Mouse (Mus musculus): ENCODE results near the gene Dph2. TPM values are rescaled to one million over a fixed set of nuclear protein-coding genes. Genes with fewer than 3 reads are reported as not detected.

Dph2 gene
- total and polyA plus RNA-seq, 2 experiments from 2014 or later = 7.2 to 10.2 TPM

GRCm38 (mm10) chr4:117866083-117866482 lies 25.7 kb downstream of the Dph2 start:
- H3K27ac ChIP-seq (ENCODE audit: low read depth) = no peak overlapping the region

GRCm38 (mm10) chr4:117862823-117863222 lies 29.0 kb downstream of the Dph2 start:
- H3K36me3 ChIP-seq (replicated peaks; ENCODE audit: control insufficient read depth, insufficient read depth, low read length) = no peaks in the 10 kb centered on the region
- H3K4me3 ChIP-seq (ENCODE audit: low read depth, low read length) = no peak overlapping the region
- no peak overlapping the region for H3K4me2 ChIP-seq (ENCODE audit: low read depth, low read length)
- TF ChIP-seq EP300 (IDR thresholded peaks at IDR 0.05; ENCODE audit: low read depth) (no peak), CTCF (IDR thresholded peaks at IDR 0.05; ENCODE audit: low read depth) (no peak)
- ATAC-seq (ENCODE audit: insufficient read depth, low read depth) (no peak), DNase-seq (ENCODE audit: low spot score) (no peak)
- no peaks in the 10 kb centered on the region for H3K4me1 ChIP-seq (ENCODE audit: control insufficient read depth, insufficient read depth)
- H3K9me3 ChIP-seq (replicated peaks; ENCODE audit: control insufficient read depth, low read length) = no peaks in the 10 kb centered on the region
- 49% methylated on average over 4 of the region's 4 CpGs for WGBS
- H3K9ac ChIP-seq (replicated peaks; ENCODE audit: low read depth, low read length) = no peak overlapping the region
- H3K27ac ChIP-seq (ENCODE audit: low read depth) = no peak overlapping the region
- H3K27me3 ChIP-seq (ENCODE audit: control insufficient read depth, insufficient read depth, low read length) = no peaks in the 10 kb centered on the region

More at GRCm38 (mm10) chr4:117866083-117866482, 25.7 kb downstream of the Dph2 start:
- Histone ChIP-seq H3K36me3 (replicated peaks; ENCODE audit: control insufficient read depth, insufficient read depth, low read length) (no peaks in the 10 kb centered on the region), H3K9ac (replicated peaks; ENCODE audit: low read depth, low read length) (no peak overlapping the region), H3K4me2 (ENCODE audit: low read depth, low read length) (no peak overlapping the region), H3K4me1 (ENCODE audit: control insufficient read depth, insufficient read depth) (no peaks in the 10 kb centered on the region), H3K4me3 (ENCODE audit: low read depth, low read length) (no peak overlapping the region), H3K27me3 (ENCODE audit: control insufficient read depth, insufficient read depth, low read length) (peaks cover 8% of the 10 kb centered on the region; the same call in 1 of the 2 replicates), H3K9me3 (replicated peaks; ENCODE audit: control insufficient read depth, low read length) (no peaks in the 10 kb centered on the region)
- WGBS = 25% methylated on average over 9 of the region's 9 CpGs
- peak; percentile 76 for DNase-seq (ENCODE audit: low spot score)
- peak; percentile 84 for ATAC-seq (ENCODE audit: insufficient read depth, low read depth)
- TF ChIP-seq EP300 (IDR thresholded peaks at IDR 0.05; ENCODE audit: low read depth) (no peak), CTCF (IDR thresholded peaks at IDR 0.05; ENCODE audit: low read depth) (no peak)

GRCm38 (mm10) chr4:117860570-117860969 lies 31.3 kb downstream of the Dph2 start:
- WGBS = 68% methylated on average over 9 of the region's 9 CpGs
- Histone ChIP-seq H3K4me3 (ENCODE audit: low read depth, low read length) (no peak overlapping the region), H3K27ac (ENCODE audit: low read depth) (no peak overlapping the region), H3K4me1 (ENCODE audit: control insufficient read depth, insufficient read depth) (no peaks in the 10 kb centered on the region), H3K9me3 (replicated peaks; ENCODE audit: control insufficient read depth, low read length) (no peaks in the 10 kb centered on the region), H3K9ac (replicated peaks; ENCODE audit: low read depth, low read length) (no peak overlapping the region), H3K36me3 (replicated peaks; ENCODE audit: control insufficient read depth, insufficient read depth, low read length) (no peaks in the 10 kb centered on the region), H3K27me3 (ENCODE audit: control insufficient read depth, insufficient read depth, low read length) (no peaks in the 10 kb centered on the region), H3K4me2 (ENCODE audit: low read depth, low read length) (no peak overlapping the region)
- DNase-seq (ENCODE audit: low spot score) (no peak), ATAC-seq (ENCODE audit: insufficient read depth, low read depth) (no peak)
- TF ChIP-seq CTCF (IDR thresholded peaks at IDR 0.05; ENCODE audit: low read depth) = no peak
- no peak for TF ChIP-seq EP300 (IDR thresholded peaks at IDR 0.05; ENCODE audit: low read depth)

GRCm38 (mm10) chr4:117858794-117859193 lies 33.0 kb downstream of the Dph2 start:
- no peak overlapping the region for H3K4me2 ChIP-seq (ENCODE audit: low read depth, low read length)
- peak; percentile 65 for TF ChIP-seq CTCF (IDR thresholded peaks at IDR 0.05; ENCODE audit: low read depth)
- no peak for TF ChIP-seq EP300 (IDR thresholded peaks at IDR 0.05; ENCODE audit: low read depth)
- no peaks in the 10 kb centered on the region for H3K4me1 ChIP-seq (ENCODE audit: control insufficient read depth, insufficient read depth)
- no peaks in the 10 kb centered on the region for H3K27me3 ChIP-seq (ENCODE audit: control insufficient read depth, insufficient read depth, low read length)
- H3K4me3 ChIP-seq (ENCODE audit: low read depth, low read length) = no peak overlapping the region
- no peaks in the 10 kb centered on the region for H3K36me3 ChIP-seq (replicated peaks; ENCODE audit: control insufficient read depth, insufficient read depth, low read length)
- H3K9me3 ChIP-seq (replicated peaks; ENCODE audit: control insufficient read depth, low read length) = no peaks in the 10 kb centered on the region
- H3K27ac ChIP-seq (ENCODE audit: low read depth) = no peak overlapping the region
- 55% methylated on average over 3 of the region's 3 CpGs for WGBS
- H3K9ac ChIP-seq (replicated peaks; ENCODE audit: low read depth, low read length) = no peak overlapping the region
- no peak for DNase-seq (ENCODE audit: low spot score)
- ATAC-seq (ENCODE audit: insufficient read depth, low read depth) = no peak; the same call in 1 of the 2 replicates

GRCm38 (mm10) chr4:117855146-117855545 lies 36.7 kb downstream of the Dph2 start:
- H3K4me1 ChIP-seq (ENCODE audit: control insufficient read depth, insufficient read depth) = no peaks in the 10 kb centered on the region
- no peak for TF ChIP-seq CTCF (IDR thresholded peaks at IDR 0.05; ENCODE audit: low read depth)
- no peak for TF ChIP-seq EP300 (IDR thresholded peaks at IDR 0.05; ENCODE audit: low read depth)
- H3K27me3 ChIP-seq (ENCODE audit: control insufficient read depth, insufficient read depth, low read length) = no peaks in the 10 kb centered on the region
- H3K9ac ChIP-seq (replicated peaks; ENCODE audit: low read depth, low read length) = no peak overlapping the region
- DNase-seq (ENCODE audit: low spot score) = no peak
- no peaks in the 10 kb centered on the region for H3K36me3 ChIP-seq (replicated peaks; ENCODE audit: control insufficient read depth, insufficient read depth, low read length)
- no peak for ATAC-seq (ENCODE audit: insufficient read depth, low read depth)
- H3K27ac ChIP-seq (ENCODE audit: low read depth) = no peak overlapping the region
- H3K4me2 ChIP-seq (ENCODE audit: low read depth, low read length) = no peak overlapping the region
- H3K4me3 ChIP-seq (ENCODE audit: low read depth, low read length) = no peak overlapping the region
- 79% methylated on average over 9 of the region's 9 CpGs for WGBS
- H3K9me3 ChIP-seq (replicated peaks; ENCODE audit: control insufficient read depth, low read length) = no peaks in the 10 kb centered on the region

GRCm38 (mm10) chr4:117852152-117852868 lies 39.5 kb downstream of the Dph2 start:
- Histone ChIP-seq H3K4me2 (ENCODE audit: low read depth, low read length) (no peak overlapping the region), H3K9ac (replicated peaks; ENCODE audit: low read depth, low read length) (no peak overlapping the region), H3K36me3 (replicated peaks; ENCODE audit: control insufficient read depth, insufficient read depth, low read length) (no peaks in the 10 kb centered on the region), H3K4me1 (ENCODE audit: control insufficient read depth, insufficient read depth) (no peaks in the 10 kb centered on the region), H3K9me3 (replicated peaks; ENCODE audit: control insufficient read depth, low read length) (no peaks in the 10 kb centered on the region), H3K27ac (ENCODE audit: low read depth) (no peak overlapping the region), H3K27me3 (ENCODE audit: control insufficient read depth, insufficient read depth, low read length) (no peaks in the 10 kb centered on the region), H3K4me3 (ENCODE audit: low read depth, low read length) (no peak overlapping the region)
- TF ChIP-seq EP300 (IDR thresholded peaks at IDR 0.05; ENCODE audit: low read depth) (no peak), CTCF (IDR thresholded peaks at IDR 0.05; ENCODE audit: low read depth) (no peak)
- no peak for ATAC-seq (ENCODE audit: insufficient read depth, low read depth)
- DNase-seq (ENCODE audit: low spot score) = no peak
- 75% methylated on average over 10 of the region's 10 CpGs for WGBS
